Mouse (Mus musculus) liver, embryonic 11.5 days (tissue): Measurements from ENCODE around the gene Eif4b. TPM values are rescaled to one million over a fixed set of nuclear protein-coding genes. Genes with fewer than 3 reads are reported as not detected.
A peak's percentile ranks its signal among the peaks of the same experiment; 100 is the strongest.
"Not testable (repeated sequence)": the region's sequence is repeated elsewhere in the genome, so short reads cannot be mapped to it uniquely, and the experiment has no call there.

Source experiments
- ATAC-seq: fragments of 200-750 bp; cut with Nextera tagmentation; replicated peaks from 2 replicates; pipeline ENCODE4 v1.8.0; 2017; ENCODE audit warnings: moderate number of reproducible peaks, mild to moderate bottlenecking, moderate TSS enrichment, moderate library complexity; ENCODE audit not compliant: low FRiP score
- DNase-seq: peaks from one replicate; pipeline ENCODE4 v3.0.0-alpha.2; 2017; ENCODE audit warnings: low spot score
- H3K27ac ChIP-seq: fragments of 300-500 bp; sonication (generic); 2 replicates; pipeline ENCODE4 v1.5.1; 2014; ENCODE audit warnings: mild to moderate bottlenecking, low read depth, low read length, control low read depth
- H3K27me3 ChIP-seq: fragments of 300-500 bp; sonication (generic); replicated peaks from 2 replicates; pipeline ENCODE4 v1.6.1; 2014; ENCODE audit warnings: low read length, mixed read lengths; ENCODE audit not compliant: control insufficient read depth, insufficient read depth
- H3K36me3 ChIP-seq: fragments of 300-500 bp; sonication (generic); 2 replicates; pipeline ENCODE4 v1.6.1; 2014; ENCODE audit warnings: mild to moderate bottlenecking, low read length, moderate library complexity, mixed read lengths; ENCODE audit not compliant: control insufficient read depth, insufficient read depth
- H3K4me1 ChIP-seq: fragments of 300-500 bp; sonication (generic); replicated peaks from 2 replicates; pipeline ENCODE4 v1.6.1; 2014; ENCODE audit warnings: low read length, mixed read lengths; ENCODE audit not compliant: control insufficient read depth, insufficient read depth
- H3K4me2 ChIP-seq: fragments of 300-500 bp; sonication (generic); 2 replicates; pipeline ENCODE4 v1.6.1; 2014; ENCODE audit warnings: mild to moderate bottlenecking, control low read depth, moderate library complexity
- H3K4me3 ChIP-seq: fragments of 300-500 bp; sonication (generic); 2 replicates; pipeline ENCODE4 v1.5.1; 2014; ENCODE audit warnings: low read depth, low read length, control low read depth
- H3K9ac ChIP-seq: fragments of 300-500 bp; sonication (generic); 2 replicates; pipeline ENCODE4 v1.6.1; 2014; ENCODE audit warnings: low read depth, low read length, control low read depth
- H3K9me3 ChIP-seq: fragments of 300-500 bp; sonication (generic); 2 replicates; pipeline ENCODE4 v1.6.1; 2016; ENCODE audit warnings: low read length, inconsistent platforms, mixed read lengths; ENCODE audit not compliant: control insufficient read depth
- WGBS: fragments of 180-500 bp; shearing (Covaris S2); extraction: QIAGEN DNeasy Blood & Tissue Kit; methylation state at CpG from one replicate; pipeline ENCODE4 v1.1.7; 2014; 5-methylcytosine and 5-hydroxymethylcytosine counted together
- polyA plus RNA-seq: library from polyadenylated mRNA; unstranded; fragments of >200 nt; fragmentation: Nextera tagmentation; extraction: Ambion mirVana; gene quantifications from 2 replicates; pipeline ENCODE4 v1.2.1, GENCODE M21; 2014

Gene Eif4b
- polyA plus RNA-seq, 1 experiment from 2014 or later, result 154 TPM

DNA sequence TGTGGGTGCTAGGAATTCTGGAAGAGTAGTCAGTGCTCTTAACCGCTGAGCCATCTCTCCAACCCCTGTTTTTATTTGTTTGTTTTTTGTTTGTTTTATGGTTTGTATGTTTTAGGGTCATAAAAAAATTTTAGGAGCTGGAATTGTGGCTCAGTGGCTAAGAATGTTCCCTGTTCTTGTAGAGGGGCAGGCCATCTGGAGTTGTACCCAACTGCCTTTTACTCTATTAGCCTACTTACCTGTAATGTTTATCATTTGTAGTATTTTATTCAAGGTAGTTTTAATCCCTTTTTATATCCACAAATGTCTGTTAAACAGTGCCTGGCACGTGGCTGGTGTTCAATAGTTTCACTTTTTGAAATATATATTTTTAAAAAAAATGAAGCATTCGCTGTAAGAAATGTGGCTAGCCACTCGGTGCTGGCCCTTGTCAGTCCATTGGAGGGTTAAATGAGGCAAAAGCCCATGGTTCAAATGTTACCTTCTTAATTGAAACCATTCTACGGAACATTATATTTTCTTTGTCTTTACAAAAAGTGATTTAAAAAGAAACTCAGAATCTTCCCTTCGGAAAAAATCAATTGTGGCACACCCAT lies 512 bp upstream of the Eif4b start:
- no peaks in the 10 kb centered on the region for H3K9me3 ChIP-seq
- ATAC-seq (peak; percentile 6), DNase-seq (no peak)
- H3K4me3 ChIP-seq, result peak overlapping the region; percentile 90
- no peak overlapping the region for H3K27ac ChIP-seq
- no peaks in the 10 kb centered on the region for H3K27me3 ChIP-seq
- peaks cover 15% of the 10 kb centered on the region for H3K4me1 ChIP-seq
- peak overlapping the region; percentile 62 for H3K4me2 ChIP-seq
- H3K9ac ChIP-seq, result peak overlapping the region; percentile 31; the same call in 1 of the 2 replicates
- H3K36me3 ChIP-seq, result no peaks in the 10 kb centered on the region; the same call in 1 of the 2 replicates
- WGBS, result 15% methylated on average over 6 of the region's 6 CpGs

DNA sequence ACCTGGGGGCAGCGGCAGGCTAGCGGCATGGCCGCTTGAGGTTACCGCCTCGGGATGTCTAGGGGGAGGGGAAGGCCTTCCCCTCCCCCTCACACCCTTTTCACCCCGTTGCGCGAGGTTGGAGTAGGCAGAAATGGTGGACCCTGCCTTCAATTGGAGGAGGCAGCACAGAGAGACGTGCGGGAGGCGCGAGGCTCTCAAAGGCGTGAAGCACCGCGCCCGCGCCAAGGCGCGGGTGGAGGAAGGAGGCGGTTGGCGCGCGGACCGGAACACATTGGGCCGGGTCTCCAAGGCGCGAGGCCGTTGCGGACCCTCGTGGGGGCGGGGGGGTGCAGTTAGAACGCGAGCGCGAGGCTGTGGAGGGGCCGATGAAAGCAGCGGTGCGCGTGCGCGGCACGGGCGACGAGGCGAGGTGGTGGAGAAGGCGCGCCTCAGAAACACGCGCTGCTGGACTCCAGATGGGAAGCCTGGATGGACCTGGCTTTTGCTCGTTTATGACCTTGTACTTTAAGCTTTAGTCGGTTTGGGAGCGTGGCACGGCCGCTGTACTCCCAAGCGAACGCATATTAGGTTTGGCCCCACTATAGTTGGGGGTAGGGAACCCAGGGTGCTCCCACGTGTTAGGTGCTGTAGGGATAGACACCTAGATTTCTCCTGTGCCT lies 628 bp downstream of the Eif4b start:
- Histone ChIP-seq H3K4me1 (peaks cover 17% of the 10 kb centered on the region), H3K27ac (peak overlapping the region; percentile 94), H3K9me3 (no peaks in the 10 kb centered on the region), H3K27me3 (no peaks in the 10 kb centered on the region), H3K4me2 (peak overlapping the region; percentile 91), H3K4me3 (peak overlapping the region; percentile 90), H3K36me3 (peaks cover 5% of the 10 kb centered on the region; the same call in 1 of the 2 replicates), H3K9ac (peak overlapping the region; percentile 97)
- DNase-seq (peak; percentile 75), ATAC-seq (peak; percentile 30)
- under 1% methylated on average over 57 of the region's 57 CpGs for WGBS

DNA sequence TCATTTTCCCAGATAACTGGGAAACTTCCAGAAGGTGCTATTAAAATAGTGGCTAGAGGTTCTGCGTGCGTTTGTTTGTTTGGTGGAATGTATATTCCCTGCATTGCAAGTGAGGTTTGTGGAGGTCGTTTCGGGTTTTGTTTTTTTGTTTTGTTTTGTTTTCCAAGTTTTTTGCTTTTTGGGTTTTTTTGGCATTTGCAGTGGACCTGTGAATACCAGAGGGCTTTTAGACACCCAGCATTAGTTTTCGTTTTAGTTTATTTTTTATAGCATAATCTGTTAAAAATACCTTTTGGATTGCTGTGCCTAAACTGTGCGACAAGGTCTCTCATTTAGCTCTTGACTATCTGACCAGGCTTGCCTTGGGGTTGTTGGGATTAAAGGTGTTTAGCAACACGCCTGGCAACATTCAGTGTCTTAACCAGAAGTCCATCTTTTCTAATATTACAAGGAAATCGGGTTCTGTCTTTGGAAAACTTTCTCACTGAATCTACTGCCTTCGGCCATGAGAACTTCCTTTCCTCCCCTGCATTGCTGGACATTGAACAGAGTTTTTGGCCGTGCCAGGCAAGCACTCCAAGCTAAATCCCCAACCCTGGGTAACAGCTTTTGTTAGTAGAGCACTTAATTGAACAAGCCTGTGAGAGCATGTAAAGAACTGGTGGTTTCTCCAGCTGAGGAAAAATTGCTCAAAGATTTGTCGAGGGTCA lies 1.5 kb downstream of the Eif4b start:
- H3K27me3 ChIP-seq, result no peaks in the 10 kb centered on the region
- peaks cover 19% of the 10 kb centered on the region for H3K4me1 ChIP-seq
- H3K36me3 ChIP-seq, result peaks cover 7% of the 10 kb centered on the region; the same call in 1 of the 2 replicates
- ATAC-seq (no peak), DNase-seq (no peak)
- no peaks in the 10 kb centered on the region for H3K9me3 ChIP-seq
- H3K27ac ChIP-seq, result peak overlapping the region; percentile 94
- WGBS, result 3% methylated on average over 11 of the region's 11 CpGs
- peak overlapping the region; percentile 90 for H3K4me3 ChIP-seq
- peak overlapping the region; percentile 91 for H3K4me2 ChIP-seq
- peak overlapping the region; percentile 97 for H3K9ac ChIP-seq

DNA sequence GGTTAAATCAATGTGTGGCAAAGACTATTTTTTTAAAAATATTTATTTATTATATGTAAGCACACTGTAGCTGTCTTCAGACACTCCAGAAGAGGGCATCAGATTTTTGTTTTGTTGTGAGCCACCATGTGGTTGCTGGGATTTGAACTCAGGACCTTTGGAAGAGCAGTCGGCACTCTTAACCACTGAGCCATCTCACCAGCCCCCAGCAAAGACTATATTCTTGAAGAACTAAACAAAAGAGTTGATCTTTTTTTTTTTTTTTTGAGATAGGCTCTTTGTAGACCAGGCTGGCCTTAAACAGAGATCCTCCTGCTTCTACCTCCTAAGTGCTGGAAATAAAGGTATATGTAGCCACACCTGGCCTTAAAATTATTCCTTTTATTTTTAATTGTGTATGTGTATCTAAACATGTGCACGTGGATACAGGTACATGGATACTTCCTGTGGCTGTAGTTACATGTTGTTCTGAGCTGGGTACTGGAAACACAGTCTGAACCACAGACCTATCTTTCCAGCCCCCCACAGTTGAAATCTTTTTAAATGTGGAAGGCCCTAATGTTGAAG lies 3.6 kb downstream of the Eif4b start:
- WGBS, result 77% methylated on average over 2 of the region's 2 CpGs
- ATAC-seq, result no peak
- H3K4me3 ChIP-seq, result no peak overlapping the region; the same call in 1 of the 2 replicates
- H3K9me3 ChIP-seq, result no peaks in the 10 kb centered on the region
- peaks cover 15% of the 10 kb centered on the region; the same call in 1 of the 2 replicates for H3K36me3 ChIP-seq
- DNase-seq, result no peak
- H3K4me2 ChIP-seq, result peak overlapping the region; percentile 91
- H3K27ac ChIP-seq, result no peak overlapping the region
- no peak overlapping the region for H3K9ac ChIP-seq
- no peaks in the 10 kb centered on the region for H3K27me3 ChIP-seq
- peaks cover 19% of the 10 kb centered on the region for H3K4me1 ChIP-seq

DNA sequence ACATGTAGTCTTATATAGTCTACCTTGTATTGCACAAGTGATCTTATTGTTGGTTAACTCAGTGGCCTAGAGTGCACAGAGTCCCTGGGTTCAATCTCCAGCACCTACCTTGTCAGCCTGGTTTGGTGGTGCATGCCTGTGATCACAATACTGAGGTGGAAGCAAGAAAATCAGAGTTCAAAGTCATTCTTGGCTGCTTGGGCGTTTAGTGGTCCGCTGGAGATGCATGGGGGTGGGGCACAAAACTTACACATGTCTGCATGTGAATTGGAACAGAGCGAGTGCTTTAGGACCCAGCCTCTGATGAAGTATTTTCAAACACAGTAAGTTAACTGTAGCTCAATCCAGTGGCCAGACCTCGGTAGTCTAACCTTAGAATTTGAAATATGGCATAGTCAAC lies 5.6 kb downstream of the Eif4b start:
- 66% methylated on average over 4 of the region's 4 CpGs for WGBS
- H3K27ac ChIP-seq, result no peak overlapping the region
- no peak for ATAC-seq

DNA sequence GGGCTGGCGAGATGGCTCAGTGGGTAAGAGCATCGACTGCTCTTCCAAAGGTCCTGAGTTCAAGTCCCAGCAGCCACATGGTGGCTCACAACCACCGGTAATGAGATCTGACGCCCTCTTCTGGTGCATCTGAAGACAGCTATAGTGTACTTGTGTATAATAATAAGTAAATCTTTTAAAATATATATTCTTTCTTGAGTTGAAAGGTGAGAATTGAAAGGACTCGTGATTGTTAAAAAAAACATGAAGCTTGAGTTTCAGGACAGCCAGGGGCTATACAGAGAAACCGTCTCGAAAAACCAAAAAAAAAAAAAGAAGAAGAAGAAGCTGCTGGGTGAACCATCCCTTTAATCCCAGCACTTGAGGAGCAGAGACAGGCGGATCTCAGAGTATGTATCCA lies 6.4 kb downstream of the Eif4b start:
- not testable (repeated sequence) for DNase-seq, H3K4me2 ChIP-seq, H3K9ac ChIP-seq, ATAC-seq, H3K27ac ChIP-seq, H3K4me3 ChIP-seq, H3K9me3 ChIP-seq, H3K27me3 ChIP-seq
- WGBS, result 74% methylated on average over 8 of the region's 8 CpGs
- Histone ChIP-seq H3K36me3 (peaks cover 39% of the 10 kb centered on the region), H3K4me1 (peaks cover 19% of the 10 kb centered on the region)

More for the DNA sequence above, 5.6 kb downstream of the Eif4b start:
- H3K9ac ChIP-seq, result no peak overlapping the region
- H3K4me1 ChIP-seq, result peaks cover 19% of the 10 kb centered on the region
- no peaks in the 10 kb centered on the region for H3K9me3 ChIP-seq
- no peak overlapping the region for H3K4me2 ChIP-seq
- H3K36me3 ChIP-seq, result peaks cover 33% of the 10 kb centered on the region
- H3K4me3 ChIP-seq, result no peak overlapping the region
- H3K27me3 ChIP-seq, result no peaks in the 10 kb centered on the region
- DNase-seq, result no peak

DNA sequence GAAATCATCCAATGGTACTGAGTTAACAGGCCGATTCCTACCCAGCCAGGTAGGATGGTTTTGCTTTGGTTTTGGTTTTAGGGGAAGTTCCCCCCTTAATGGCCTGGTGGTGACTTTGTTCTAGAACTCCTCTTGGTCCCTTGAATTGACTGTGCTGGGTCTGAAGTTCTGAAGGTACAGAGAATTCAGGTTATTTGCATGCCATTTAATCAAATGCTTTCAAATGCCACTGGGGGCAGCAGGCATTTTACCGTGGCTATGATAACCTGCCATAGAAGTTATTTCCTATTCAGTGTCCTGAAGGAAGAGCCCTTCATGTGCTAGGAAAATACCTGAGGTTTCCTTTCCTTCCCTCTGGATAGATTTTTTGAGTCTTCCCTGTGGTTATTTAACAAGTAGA lies 6.9 kb downstream of the Eif4b start:
- Histone ChIP-seq H3K27me3 (no peaks in the 10 kb centered on the region), H3K36me3 (peaks cover 41% of the 10 kb centered on the region), H3K4me3 (no peak overlapping the region), H3K9ac (no peak overlapping the region), H3K4me1 (peaks cover 19% of the 10 kb centered on the region), H3K9me3 (no peaks in the 10 kb centered on the region), H3K4me2 (no peak overlapping the region), H3K27ac (no peak overlapping the region)
- ATAC-seq (no peak), DNase-seq (no peak)
- 59% methylated on average over 2 of the region's 2 CpGs for WGBS

DNA sequence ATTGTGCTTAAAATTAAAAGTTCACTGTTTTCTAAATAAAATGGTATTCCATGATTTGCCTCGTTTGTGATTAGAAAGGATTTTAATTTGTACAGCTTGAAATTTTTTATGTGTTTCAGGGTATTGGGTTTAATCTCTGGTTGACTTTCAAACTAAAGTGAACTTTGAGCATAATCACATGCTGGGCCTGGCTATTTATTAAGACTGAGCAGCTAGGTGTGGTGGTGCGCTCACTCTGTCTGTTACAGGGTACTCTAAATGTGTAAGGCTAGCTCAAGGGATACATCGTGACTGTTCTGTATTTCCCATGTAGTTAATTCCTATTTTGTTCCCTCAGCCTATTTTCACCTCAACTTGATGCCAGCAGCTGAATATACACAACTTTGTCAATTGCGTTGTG lies 8.6 kb downstream of the Eif4b start:
- no peak for DNase-seq
- no peak for ATAC-seq
- H3K36me3 ChIP-seq, result peaks cover 53% of the 10 kb centered on the region

More for the DNA sequence above, 8.6 kb downstream of the Eif4b start:
- no peak overlapping the region for H3K4me3 ChIP-seq
- 87% methylated on average over 4 of the region's 4 CpGs for WGBS
- H3K9me3 ChIP-seq, result no peaks in the 10 kb centered on the region
- no peak overlapping the region for H3K27ac ChIP-seq
- H3K27me3 ChIP-seq, result no peaks in the 10 kb centered on the region
- no peak overlapping the region for H3K9ac ChIP-seq
- H3K4me1 ChIP-seq, result peaks cover 6% of the 10 kb centered on the region
- no peak overlapping the region for H3K4me2 ChIP-seq
